Mouse (Mus musculus): ENCODE measurements around the gene Ankrd12. TPM values are rescaled to one million over a fixed set of nuclear protein-coding genes. Genes with fewer than 3 reads are reported as not detected.
A peak's percentile ranks its signal among the peaks of the same experiment; 100 is the strongest.

Gene Ankrd12
- total and polyA plus RNA-seq, 2 experiments from 2014 or later = 37.2 to 171 TPM

DNA sequence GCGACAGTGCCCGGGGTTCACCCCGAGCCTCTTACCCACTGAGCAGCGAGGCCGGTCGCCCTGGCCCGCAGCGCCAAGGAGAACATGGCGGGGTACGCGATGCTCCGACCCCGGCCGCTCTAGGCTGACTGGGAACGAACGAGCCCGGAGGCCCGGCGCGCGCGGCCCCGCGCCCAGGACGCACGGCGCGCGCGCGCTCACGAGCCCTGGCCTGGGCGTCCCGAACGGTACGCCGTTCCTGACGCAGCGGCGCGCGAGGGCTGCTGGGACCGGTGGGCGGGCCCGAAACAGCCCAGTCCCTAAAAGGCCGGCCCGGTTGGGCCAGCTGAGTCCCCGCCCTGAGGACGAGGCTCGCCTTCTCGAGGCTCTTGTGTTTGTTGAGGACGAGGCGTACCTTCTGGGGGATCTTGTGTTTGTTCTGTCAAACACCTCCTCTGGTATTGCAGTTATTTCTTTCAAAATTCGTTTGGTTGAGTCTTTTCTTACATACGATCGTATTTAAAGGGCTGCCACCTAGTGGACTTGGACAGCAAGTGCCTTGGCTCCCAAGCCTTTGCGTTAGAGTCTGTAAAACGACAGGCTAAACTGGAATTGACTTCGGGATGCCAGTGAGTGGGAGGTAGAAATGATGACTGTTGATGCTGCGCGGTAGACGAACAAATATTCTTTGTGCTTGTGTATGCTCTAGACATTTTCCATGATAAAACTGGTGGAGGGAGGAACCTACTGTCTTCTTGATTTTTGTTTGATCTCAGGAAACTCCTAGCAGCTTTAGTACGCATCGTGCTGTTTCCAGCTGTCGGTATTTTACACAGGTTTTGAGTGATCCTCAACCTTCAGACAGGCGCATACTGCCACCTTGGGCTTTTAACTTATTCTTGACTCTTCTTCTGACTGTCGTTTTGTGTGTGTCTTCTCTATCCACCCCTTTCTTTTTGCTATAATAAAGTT lies 24.8 kb upstream of the Ankrd12 start, which contains the start of gene Ndufv2:
Gene Ndufv2, minus strand, starts transcription at position 180 of the 951 bp plus-strand sequence.
- peak within 1 kb of the TSS; percentile 98 for H3K27ac ChIP-seq
- ATAC-seq = peak; percentile 99
- WGBS = under 1% methylated on average over 67 of the region's 67 CpGs
- peak within 1 kb of the TSS; percentile 84 for H3K4me2 ChIP-seq (ENCODE audit: low read depth, low read length)
- no peaks in the 10 kb centered on the region for H3K9me3 ChIP-seq (ENCODE audit: low read length)
- H3K4me3 ChIP-seq (ENCODE audit: low read length) = peak within 1 kb of the TSS; percentile 99
- H3K27me3 ChIP-seq (ENCODE audit: insufficient read depth, low read length) = no peaks in the 10 kb centered on the region
- peak within 1 kb of the TSS; percentile 95 for H3K9ac ChIP-seq (replicated peaks; ENCODE audit: low read length)
- peak; percentile 100 for DNase-seq (ENCODE audit: low spot score)
- peaks cover 10% of the 10 kb centered on the region for H3K4me1 ChIP-seq (ENCODE audit: insufficient read depth, low read length)
- no peaks in the 10 kb centered on the region for H3K36me3 ChIP-seq (ENCODE audit: insufficient read depth, low read length)
- peak; percentile 84 for TF ChIP-seq CTCF (IDR thresholded peaks at IDR 0.05; ENCODE audit: low read depth)

GRCm38 (mm10) chr17:66100566-66101379 lies 23.9 kb upstream of the Ankrd12 start:
- TF ChIP-seq CTCF (IDR thresholded peaks at IDR 0.05; ENCODE audit: low read depth) = no peak
- H3K9me3 ChIP-seq (ENCODE audit: low read length) = no peaks in the 10 kb centered on the region
- no peaks in the 10 kb centered on the region for H3K27me3 ChIP-seq (ENCODE audit: insufficient read depth, low read length)
- DNase-seq (ENCODE audit: low spot score) (peak; percentile 58), ATAC-seq (no peak)
- peak overlapping the region; percentile 95 for H3K9ac ChIP-seq (replicated peaks; ENCODE audit: low read length)
- WGBS = 1% methylated on average over 38 of the region's 41 CpGs
- peak overlapping the region; percentile 84 for H3K4me2 ChIP-seq (ENCODE audit: low read depth, low read length)
- peak overlapping the region; percentile 99 for H3K4me3 ChIP-seq (ENCODE audit: low read length)
- H3K36me3 ChIP-seq (ENCODE audit: insufficient read depth, low read length) = no peaks in the 10 kb centered on the region
- peak overlapping the region; percentile 98 for H3K27ac ChIP-seq
- peaks cover 10% of the 10 kb centered on the region for H3K4me1 ChIP-seq (ENCODE audit: insufficient read depth, low read length)

DNA sequence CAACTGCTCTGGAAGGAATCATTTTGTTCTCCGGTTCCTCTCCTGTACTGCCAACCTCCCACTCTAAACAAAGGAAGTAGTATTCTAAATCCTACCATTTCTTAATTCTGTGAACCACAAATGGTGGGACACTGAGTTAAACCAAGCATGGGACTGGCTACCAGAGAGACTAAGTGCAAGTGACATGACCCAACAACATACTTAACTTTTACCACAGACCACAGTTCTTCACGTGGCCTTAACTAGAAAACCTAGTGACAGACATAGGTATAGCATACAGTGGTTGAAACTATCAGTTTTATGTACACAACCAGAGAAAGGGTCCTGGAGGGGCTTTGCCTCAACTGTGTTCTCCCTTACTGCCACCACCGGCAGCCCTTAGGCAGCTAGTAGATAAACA lies 15.8 kb upstream of the Ankrd12 start:
- Histone ChIP-seq H3K4me1 (ENCODE audit: insufficient read depth, low read length) (no peaks in the 10 kb centered on the region), H3K27ac (no peak overlapping the region), H3K36me3 (ENCODE audit: insufficient read depth, low read length) (no peaks in the 10 kb centered on the region), H3K4me3 (ENCODE audit: low read length) (no peak overlapping the region), H3K9me3 (ENCODE audit: low read length) (no peaks in the 10 kb centered on the region), H3K4me2 (ENCODE audit: low read depth, low read length) (no peak overlapping the region), H3K9ac (replicated peaks; ENCODE audit: low read length) (no peak overlapping the region), H3K27me3 (ENCODE audit: insufficient read depth, low read length) (no peaks in the 10 kb centered on the region)
- no peak for DNase-seq (ENCODE audit: low spot score)
- ATAC-seq = no peak
- WGBS = 78% methylated on average over 3 of the region's 3 CpGs
- no peak for TF ChIP-seq CTCF (IDR thresholded peaks at IDR 0.05; ENCODE audit: low read depth)

DNA sequence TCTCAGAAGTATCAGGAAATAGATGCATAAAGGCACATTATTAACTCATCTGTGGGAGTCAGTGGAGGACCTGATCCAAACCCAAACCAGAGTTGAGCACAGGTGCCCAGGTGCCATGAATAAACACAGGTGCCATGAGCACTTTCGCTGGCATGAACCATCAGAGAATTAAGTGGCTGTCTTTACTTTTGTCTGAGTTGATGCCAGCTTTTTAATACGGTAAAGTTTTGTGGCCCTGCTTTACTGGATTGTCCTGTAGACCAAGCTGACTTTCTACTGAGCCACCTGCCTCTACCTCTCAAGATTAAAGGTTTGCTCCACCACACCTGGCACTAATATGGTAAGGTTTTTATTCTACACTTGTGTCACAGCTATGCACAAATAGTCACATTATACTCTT lies 15.2 kb upstream of the Ankrd12 start:
- Histone ChIP-seq H3K4me2 (ENCODE audit: low read depth, low read length) (no peak overlapping the region), H3K27ac (no peak overlapping the region), H3K4me3 (ENCODE audit: low read length) (no peak overlapping the region), H3K36me3 (ENCODE audit: insufficient read depth, low read length) (no peaks in the 10 kb centered on the region), H3K9ac (replicated peaks; ENCODE audit: low read length) (no peak overlapping the region), H3K4me1 (ENCODE audit: insufficient read depth, low read length) (no peaks in the 10 kb centered on the region), H3K27me3 (ENCODE audit: insufficient read depth, low read length) (no peaks in the 10 kb centered on the region), H3K9me3 (ENCODE audit: low read length) (no peaks in the 10 kb centered on the region)
- ATAC-seq (no peak), DNase-seq (ENCODE audit: low spot score) (no peak)
- TF ChIP-seq CTCF (IDR thresholded peaks at IDR 0.05; ENCODE audit: low read depth) = no peak
- WGBS = 89% methylated on average over 2 of the region's 2 CpGs

DNA sequence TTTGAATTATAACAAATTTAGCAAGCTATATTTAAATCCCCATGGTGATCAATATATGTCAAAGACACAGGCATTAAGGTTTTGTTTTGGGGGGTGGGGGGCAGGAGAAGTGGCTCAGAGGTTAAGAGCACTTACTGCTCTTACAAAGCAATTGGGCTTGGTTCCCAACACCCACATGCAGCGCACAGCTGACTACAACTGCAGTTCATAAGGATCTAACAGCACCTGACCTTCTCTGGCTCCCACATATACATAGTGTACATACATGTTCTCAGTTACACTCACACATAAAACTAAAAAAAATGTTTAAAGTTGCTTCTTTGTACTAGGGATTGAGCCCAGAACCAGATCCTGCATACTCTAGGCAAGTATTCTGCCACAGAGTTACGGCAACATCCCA lies 14.5 kb upstream of the Ankrd12 start:
- no peak overlapping the region for H3K27ac ChIP-seq
- H3K4me2 ChIP-seq (ENCODE audit: low read depth, low read length) = no peak overlapping the region
- H3K9ac ChIP-seq (replicated peaks; ENCODE audit: low read length) = no peak overlapping the region
- H3K9me3 ChIP-seq (ENCODE audit: low read length) = no peaks in the 10 kb centered on the region
- no peaks in the 10 kb centered on the region; the same call in 1 of the 2 replicates for H3K36me3 ChIP-seq (ENCODE audit: insufficient read depth, low read length)
- no peak for DNase-seq (ENCODE audit: low spot score)
- H3K27me3 ChIP-seq (ENCODE audit: insufficient read depth, low read length) = no peaks in the 10 kb centered on the region
- WGBS = 90% methylated on average over 2 of the region's 2 CpGs
- no peak overlapping the region for H3K4me3 ChIP-seq (ENCODE audit: low read length)
- no peak for ATAC-seq
- no peaks in the 10 kb centered on the region for H3K4me1 ChIP-seq (ENCODE audit: insufficient read depth, low read length)
- TF ChIP-seq CTCF (IDR thresholded peaks at IDR 0.05; ENCODE audit: low read depth) = no peak

- Histone ChIP-seq H3K9ac (replicated peaks; ENCODE audit: low read length) (no peak overlapping the region), H3K4me3 (ENCODE audit: low read length) (no peak overlapping the region), H3K36me3 (ENCODE audit: insufficient read depth, low read length) (peaks cover 3% of the 10 kb centered on the region; the same call in 1 of the 2 replicates), H3K27ac (no peak overlapping the region), H3K27me3 (ENCODE audit: insufficient read depth, low read length) (no peaks in the 10 kb centered on the region), H3K9me3 (ENCODE audit: low read length) (no peaks in the 10 kb centered on the region), H3K4me2 (ENCODE audit: low read depth, low read length) (no peak overlapping the region), H3K4me1 (ENCODE audit: insufficient read depth, low read length) (no peaks in the 10 kb centered on the region)
- ATAC-seq (no peak), DNase-seq (ENCODE audit: low spot score) (no peak)
- TF ChIP-seq CTCF (IDR thresholded peaks at IDR 0.05; ENCODE audit: low read depth) = no peak
Observed at GRCm38 (mm10) chr17:66090251-66090650, 13.4 kb upstream of the Ankrd12 start.
